Mouse (Mus musculus) left cerebral cortex, postnatal 14 days (tissue): Measurements from ENCODE around the gene Prpf3. TPM values are rescaled to one million over a fixed set of nuclear protein-coding genes. Genes with fewer than 3 reads are reported as not detected.
A peak's percentile ranks its signal among the peaks of the same experiment; 100 is the strongest.
"Not testable (repeated sequence)": the region's sequence is repeated elsewhere in the genome, so short reads cannot be mapped to it uniquely, and the experiment has no call there.

Experiments
- DNase-seq, 2 experiments: peaks; one replicate each; pipeline ENCODE4 v3.0.0; 2021 to 2022; ENCODE audit warnings: low spot score in 2 of 2, mixed read lengths in 1 of 2
- intact Hi-C: fragments of 180-260 bp; cut with DNase I; formaldehyde crosslinking; loops from one replicate; pipeline ENCODE4 v1.15.1; 2025
- long read RNA-seq, 2 experiments: library from polyadenylated mRNA; stranded (forward); transcript quantifications; one replicate each; pipeline ENCODE4 v2.0.0; 2021
- total RNA-seq, 2 experiments: library from RNA; stranded (reverse); gene quantifications; 2 replicates each; pipeline ENCODE4 v1.2.3; 2021

The Prpf3 gene
- 10 to 100 TPM; 26.3 to 33.9 TPM for total RNA-seq
- long read RNA-seq, experiment 1, transcript Prpf3-201 (16 exons, 2,933 nt), result major isoform, 15 of 17 reads
- long read RNA-seq, experiment 1, partial matches to known transcripts, result 1 of 17 reads
- long read RNA-seq, experiment 1, other reads (novel, unspliced or antisense), result 1 of 17 reads
- long read RNA-seq, experiment 2, transcript Prpf3-201 (16 exons, 2,933 nt), result major isoform, 7 of 12 reads
- long read RNA-seq, experiment 2, partial matches to known transcripts, result 0 of 12 reads
- long read RNA-seq, experiment 2, other reads (novel, unspliced or antisense), result 5 of 12 reads

- intact Hi-C loops, result no loop called here
- DNase-seq, result peak; percentile 92 to 95
These were observed at the start of gene Prpf3 for GRCm38 (mm10) chr3:95855502-95856089. Gene Prpf3, minus strand, starts transcription at chr3:95855885.

- no peak for DNase-seq
- intact Hi-C loops, result no loop called here
These were observed 48.9 kb upstream of the Prpf3 start, which contains the start of gene Car14 for GRCm38 (mm10) chr3:95904568-95904967. Gene Car14, minus strand, starts transcription at chr3:95904691.

GRCm38 (mm10) chr3:95903753-95904502, 48.2 kb upstream of the Prpf3 start:
- no peak for DNase-seq
- intact Hi-C loops, result no loop called here

- intact Hi-C loops, result no loop called here
- no peak for DNase-seq
These were observed 47.0 kb upstream of the Prpf3 start for GRCm38 (mm10) chr3:95902643-95903042.

- no peak for DNase-seq
- intact Hi-C loops, result no loop called here
These were observed 46.6 kb upstream of the Prpf3 start for GRCm38 (mm10) chr3:95902373-95902625.

- no peak for DNase-seq
- intact Hi-C loops, result no loop called here
These were observed 46.1 kb upstream of the Prpf3 start for GRCm38 (mm10) chr3:95901616-95902372.

GRCm38 (mm10) chr3:95899800-95900524, 44.3 kb upstream of the Prpf3 start:
- intact Hi-C loops, result no loop called here
- no peak for DNase-seq

GRCm38 (mm10) chr3:95895501-95895900, 39.8 kb upstream of the Prpf3 start:
- intact Hi-C loops, DNase-seq: not testable (repeated sequence)

GRCm38 (mm10) chr3:95894317-95895160, 38.9 kb upstream of the Prpf3 start:
- peak in 1 of 2 experiments; percentile 31 for DNase-seq
- intact Hi-C loops, result no loop called here

- intact Hi-C loops, result not testable (repeated sequence)
- peak; percentile 95 to 97 for DNase-seq
These were observed 38.1 kb upstream of the Prpf3 start, which contains the start of gene Aph1a for GRCm38 (mm10) chr3:95893606-95894316. Gene Aph1a, plus strand, starts transcription at chr3:95893969.

GRCm38 (mm10) chr3:95893126-95893525, 37.4 kb upstream of the Prpf3 start:
- intact Hi-C loops, result no loop called here
- no peak for DNase-seq

- DNase-seq, result no peak
- intact Hi-C loops, result no loop called here
These were observed 36.7 kb upstream of the Prpf3 start for GRCm38 (mm10) chr3:95892066-95893052.

GRCm38 (mm10) chr3:95891211-95892065, 35.8 kb upstream of the Prpf3 start, which contains the start of gene BC028528:
Gene BC028528, minus strand, starts transcription at chr3:95892005.
- intact Hi-C loops, result no loop called here
- no peak for DNase-seq

- intact Hi-C loops, result loop anchor here (10.0 kb wide), 1 partner anchor 165 kb away; the partner anchor contains the start of gene Vps45
- no peak for DNase-seq
These were observed 34.0 kb upstream of the Prpf3 start for GRCm38 (mm10) chr3:95889664-95890063.

GRCm38 (mm10) chr3:95887596-95887995, 31.9 kb upstream of the Prpf3 start:
- intact Hi-C loops, result loop anchor here (10.0 kb wide), 1 partner anchor 167 kb away; the partner anchor contains the start of gene Vps45

More at GRCm38 (mm10) chr3:95887596-95887995, 31.9 kb upstream of the Prpf3 start:
- DNase-seq, result no peak
